Mouse (Mus musculus) liver, embryonic 14.5 days (tissue): Measurements from ENCODE around the gene Nup43. TPM values are rescaled to one million over a fixed set of nuclear protein-coding genes. Genes with fewer than 3 reads are reported as not detected.

Source experiments
- ATAC-seq: fragments of 200-750 bp; cut with Nextera tagmentation; 2 replicates; pipeline ENCODE4 v1.8.0; 2017; ENCODE audit warnings: moderate number of reproducible peaks, mild to moderate bottlenecking, moderate library complexity; ENCODE audit not compliant: insufficient read depth
- DNase-seq, 3 experiments: peaks; one replicate each; pipeline ENCODE4 v3.0.0-alpha.2; 2012 to 2013; ENCODE audit warnings: low read depth in 3 of 3, low spot score in 3 of 3
- H3K27ac ChIP-seq: fragments of 300-500 bp; sonication (generic); 2 replicates; pipeline ENCODE4 v1.5.1; 2014; ENCODE audit warnings: moderate library complexity, mild to moderate bottlenecking, control low read depth, inconsistent platforms
- H3K27me3 ChIP-seq: fragments of 300-500 bp; sonication (generic); 2 replicates; pipeline ENCODE4 v1.6.1; 2014; ENCODE audit warnings: mild to moderate bottlenecking, low read length, moderate library complexity; ENCODE audit not compliant: control insufficient read depth, insufficient read depth
- H3K36me3 ChIP-seq: fragments of 300-500 bp; sonication (generic); replicated peaks from 2 replicates; pipeline ENCODE4 v1.6.1; 2014; ENCODE audit warnings: low read depth; ENCODE audit not compliant: control insufficient read depth, insufficient read depth
- H3K4me1 ChIP-seq, 2 experiments: fragments of 200-500 bp in 1 of 2; fragments of 300-500 bp in 1 of 2; sonication (generic) in 1 of 2; replicated peaks; 2 replicates each; pipeline ENCODE4 v1.6.1; 2012 to 2014; ENCODE audit warnings: antibody characterized with exemption in 1 of 2, inconsistent platforms in 1 of 2, low read length in 1 of 2; ENCODE audit not compliant: control insufficient read depth in 2 of 2, insufficient read depth in 2 of 2
- H3K4me2 ChIP-seq: fragments of 300-500 bp; sonication (generic); 2 replicates; pipeline ENCODE4 v1.6.1; 2014; ENCODE audit warnings: low read depth, mild to moderate bottlenecking, control low read depth, moderate library complexity
- H3K4me3 ChIP-seq, 2 experiments: fragments of 200-500 bp in 1 of 2; fragments of 300-500 bp in 1 of 2; sonication (generic) in 1 of 2; 2 replicates each; pipeline ENCODE4 v1.5.1; 2012 to 2014; ENCODE audit warnings: low read depth in 2 of 2, low read length in 2 of 2, mild to moderate bottlenecking in 2 of 2, control low read depth in 1 of 2, inconsistent platforms in 1 of 2, moderate library complexity in 1 of 2; ENCODE audit not compliant: insufficient read depth in 1 of 2
- H3K9ac ChIP-seq: fragments of 300-500 bp; sonication (generic); replicated peaks from 2 replicates; pipeline ENCODE4 v1.6.1; 2014; ENCODE audit warnings: mild to moderate bottlenecking, control low read depth, moderate library complexity
- H3K9me3 ChIP-seq: fragments of 300-500 bp; sonication (generic); 2 replicates; pipeline ENCODE4 v1.6.1; 2016; ENCODE audit warnings: low read length, mixed read lengths; ENCODE audit not compliant: control insufficient read depth
- CTCF ChIP-seq: IDR thresholded peaks from 2 replicates; pipeline ENCODE4 v1.5.1; 2016; ENCODE audit warnings: antibody characterized with exemption, low read depth, control low read depth
- EP300 ChIP-seq: IDR thresholded peaks from 2 replicates; pipeline ENCODE4 v1.6.1; 2016; ENCODE audit warnings: antibody characterized with exemption, low read depth
- WGBS: fragments of 180-500 bp; shearing (Covaris S2); extraction: QIAGEN DNeasy Blood & Tissue Kit; methylation state at CpG from one replicate; pipeline ENCODE4 v1.1.7; 2014; ENCODE audit not compliant: insufficient replicate concordance; 5-methylcytosine and 5-hydroxymethylcytosine counted together
- polyA plus RNA-seq, 2 experiments: library from polyadenylated mRNA; depleted of rRNA in 1 of 2; stranded (reverse) in 1 of 2; unstranded in 1 of 2; fragments of >200 nt; fragmentation: Nextera tagmentation in 1 of 2; extraction: Ambion mirVana in 1 of 2; gene quantifications; 2 replicates each; pipeline versions ENCODE4 v1.2.1 to v1.2.3; 2012 to 2014

Nup43 gene
- polyA plus RNA-seq, 2 experiments: 19.7 to 29.7 TPM

- DNase-seq (no peak), ATAC-seq (no peak)
- Histone ChIP-seq H3K27ac (no peak overlapping the region), H3K9me3 (no peaks in the 10 kb centered on the region), H3K36me3 (no peaks in the 10 kb centered on the region; the same call in 1 of the 2 replicates), H3K4me3 (no peak overlapping the region), H3K9ac (no peak overlapping the region), H3K27me3 (no peaks in the 10 kb centered on the region), H3K4me1 (peaks cover 0 to 3% of the 10 kb centered on the region in 2 experiments; a peak in 1 of 4 replicates), H3K4me2 (no peak overlapping the region)
- 66% methylated on average over 3 of the region's 3 CpGs for WGBS
- TF ChIP-seq EP300 (no peak), CTCF (no peak)
These were observed 43.3 kb upstream of the Nup43 start for GRCm38 (mm10) chr10:7623861-7624518.

GRCm38 (mm10) chr10:7629092-7629491 lies 38.2 kb upstream of the Nup43 start:
- peaks cover 15% of the 10 kb centered on the region for H3K36me3 ChIP-seq
- no peak overlapping the region for H3K4me2 ChIP-seq
- H3K9me3 ChIP-seq: no peaks in the 10 kb centered on the region
- no peak overlapping the region for H3K9ac ChIP-seq
- 83% methylated on average over 4 of the region's 4 CpGs for WGBS
- H3K27me3 ChIP-seq: no peaks in the 10 kb centered on the region
- H3K27ac ChIP-seq: no peak overlapping the region
- DNase-seq: no peak
- peaks cover 0 to 2% of the 10 kb centered on the region in 2 experiments; a peak in 1 of 4 replicates for H3K4me1 ChIP-seq
- H3K4me3 ChIP-seq: no peak overlapping the region
- ATAC-seq: no peak
- no peak for TF ChIP-seq CTCF
- no peak for TF ChIP-seq EP300

- 82% methylated on average over 5 of the region's 5 CpGs for WGBS
- H3K9me3 ChIP-seq: no peaks in the 10 kb centered on the region
- peaks cover 15% of the 10 kb centered on the region for H3K36me3 ChIP-seq
- no peaks in the 10 kb centered on the region for H3K4me1 ChIP-seq
- H3K27ac ChIP-seq: no peak overlapping the region
- H3K9ac ChIP-seq: no peak overlapping the region
- ATAC-seq: no peak
- no peak for DNase-seq
- H3K4me2 ChIP-seq: no peak overlapping the region
- H3K4me3 ChIP-seq: no peak overlapping the region
- no peak for TF ChIP-seq EP300
- TF ChIP-seq CTCF: no peak
- no peaks in the 10 kb centered on the region for H3K27me3 ChIP-seq
These were observed 37.0 kb upstream of the Nup43 start for GRCm38 (mm10) chr10:7630286-7630685.

GRCm38 (mm10) chr10:7630951-7631720 lies 36.2 kb upstream of the Nup43 start:
- WGBS: 77% methylated on average over 16 of the region's 16 CpGs
- Histone ChIP-seq H3K4me3 (no peak overlapping the region), H3K4me1 (no peaks in the 10 kb centered on the region), H3K36me3 (peaks cover 15% of the 10 kb centered on the region), H3K4me2 (no peak overlapping the region), H3K27ac (no peak overlapping the region), H3K9me3 (no peaks in the 10 kb centered on the region), H3K9ac (no peak overlapping the region), H3K27me3 (no peaks in the 10 kb centered on the region)
- DNase-seq (no peak), ATAC-seq (no peak)
- no peak for TF ChIP-seq CTCF

- 93% methylated on average over 12 of the region's 12 CpGs for WGBS
- no peak overlapping the region for H3K4me3 ChIP-seq
- TF ChIP-seq CTCF: no peak
- no peak for TF ChIP-seq EP300
- H3K9ac ChIP-seq: no peak overlapping the region
- H3K9me3 ChIP-seq: no peaks in the 10 kb centered on the region
- H3K27ac ChIP-seq: no peak overlapping the region
- ATAC-seq: no peak
- H3K4me2 ChIP-seq: no peak overlapping the region
- DNase-seq: no peak
- peaks cover 63% of the 10 kb centered on the region for H3K36me3 ChIP-seq
- H3K27me3 ChIP-seq: no peaks in the 10 kb centered on the region
- H3K4me1 ChIP-seq: no peaks in the 10 kb centered on the region
These were observed 26.9 kb upstream of the Nup43 start for GRCm38 (mm10) chr10:7640366-7640765.
